Comparison of ENCODE assay signal across 8 mouse cellular contexts in genomic region chr12:117200590-117200989, GRCm38 (mm10).
DNase-seq lines count a peak whose midpoint lies in the region; ATAC-seq and TF ChIP-seq lines count a peak whose summit lies in the region.

No protein-coding gene starts in this region.

- no peak for DNase-seq in intestine, embryonic 14.5 days (ENCODE audit: low spot score)
- DNase-seq in hindbrain, embryonic 14.5 days (ENCODE audit: low spot score) = no peak
- DNase-seq in midbrain, embryonic 11.5 days (ENCODE audit: low spot score, missing footprints) = no peak
- no peak for DNase-seq in spleen, postnatal 10 days (ENCODE audit: low spot score in 2 of 2)
- no peak for DNase-seq in thymus, postnatal 36 days
- DNase-seq in left cerebral cortex, postnatal 10 days (ENCODE audit: extremely low spot score in 1 of 2, low spot score in 2 of 2) = no peak

- no peak for TF ChIP-seq CTCF in intestine, postnatal 0 days (IDR thresholded peaks at IDR 0.05; ENCODE audit: low read depth)

- 45% methylated on average over 5 of the region's 5 CpGs for WGBS in intestine, embryonic 14.5 days
- WGBS in intestine, postnatal 0 days = 41% methylated on average over 5 of the region's 5 CpGs
- WGBS in forebrain, embryonic 16.5 days = 46% methylated on average over 5 of the region's 5 CpGs
- WGBS in hindbrain, embryonic 14.5 days = 40% methylated on average over 5 of the region's 5 CpGs
- WGBS in midbrain, embryonic 11.5 days = 52% methylated on average over 5 of the region's 5 CpGs

- H3K27me3 ChIP-seq in intestine, embryonic 14.5 days (replicated peaks; ENCODE audit: control insufficient read depth, insufficient read depth, low read length) = no peaks in the 10 kb centered on the region
- H3K27me3 ChIP-seq in intestine, postnatal 0 days (replicated peaks; ENCODE audit: control insufficient read depth, insufficient read depth, low read length) = no peaks in the 10 kb centered on the region
- no peaks in the 10 kb centered on the region for H3K27me3 ChIP-seq in forebrain, embryonic 16.5 days (replicated peaks; ENCODE audit: control insufficient read depth, insufficient read depth, low read length)
- H3K27me3 ChIP-seq in hindbrain, embryonic 14.5 days (ENCODE audit: control insufficient read depth, insufficient read depth, low read length) = no peaks in the 10 kb centered on the region
- no peaks in the 10 kb centered on the region for H3K27me3 ChIP-seq in midbrain, embryonic 11.5 days (ENCODE audit: control insufficient read depth, insufficient read depth, low read length)

- H3K27ac ChIP-seq in intestine, embryonic 14.5 days (ENCODE audit: low read depth) = no peak overlapping the region
- H3K27ac ChIP-seq in intestine, postnatal 0 days (ENCODE audit: low read depth, low read length) = no peak overlapping the region
- no peak overlapping the region for H3K27ac ChIP-seq in forebrain, embryonic 16.5 days (ENCODE audit: low read length)
- H3K27ac ChIP-seq in hindbrain, embryonic 14.5 days = peak overlapping the region; percentile 33; the same call in 1 of the 2 replicates
- H3K27ac ChIP-seq in midbrain, embryonic 11.5 days (ENCODE audit: low read depth, low read length) = peak overlapping the region; percentile 36

- H3K4me1 ChIP-seq in intestine, embryonic 14.5 days (replicated peaks; ENCODE audit: control insufficient read depth, insufficient read depth, low read length) = peaks cover 6% of the 10 kb centered on the region; the same call in 1 of the 2 replicates
- H3K4me1 ChIP-seq in intestine, postnatal 0 days (replicated peaks; ENCODE audit: control insufficient read depth, insufficient read depth, low read length) = no peaks in the 10 kb centered on the region
- peaks cover 53% of the 10 kb centered on the region for H3K4me1 ChIP-seq in forebrain, embryonic 16.5 days (replicated peaks; ENCODE audit: control insufficient read depth, insufficient read depth, low read length)
- H3K4me1 ChIP-seq in hindbrain, embryonic 14.5 days (replicated peaks; ENCODE audit: control insufficient read depth, insufficient read depth, low read length) = peaks cover 77% of the 10 kb centered on the region
- H3K4me1 ChIP-seq in midbrain, embryonic 11.5 days (ENCODE audit: control insufficient read depth, insufficient read depth, low read length) = peaks cover 75% of the 10 kb centered on the region

- no peak overlapping the region for H3K9ac ChIP-seq in intestine, embryonic 14.5 days (ENCODE audit: low read length)
- no peak overlapping the region for H3K9ac ChIP-seq in intestine, postnatal 0 days (ENCODE audit: low read depth, low read length)
- no peak overlapping the region for H3K9ac ChIP-seq in forebrain, embryonic 16.5 days (replicated peaks; ENCODE audit: low read depth, low read length)
- peak overlapping the region; percentile 12; the same call in 1 of the 2 replicates for H3K9ac ChIP-seq in hindbrain, embryonic 14.5 days
- H3K9ac ChIP-seq in midbrain, embryonic 11.5 days (ENCODE audit: low read length) = no peak overlapping the region

- H3K9me3 ChIP-seq in intestine, embryonic 14.5 days (ENCODE audit: control insufficient read depth, low read length) = no peaks in the 10 kb centered on the region
- no peaks in the 10 kb centered on the region for H3K9me3 ChIP-seq in intestine, postnatal 0 days (ENCODE audit: control insufficient read depth)
- no peaks in the 10 kb centered on the region for H3K9me3 ChIP-seq in forebrain, embryonic 16.5 days (ENCODE audit: control insufficient read depth, low read length)
- no peaks in the 10 kb centered on the region for H3K9me3 ChIP-seq in hindbrain, embryonic 14.5 days (ENCODE audit: control insufficient read depth, low read length)
- H3K9me3 ChIP-seq in midbrain, embryonic 11.5 days (ENCODE audit: control insufficient read depth, low read length) = no peaks in the 10 kb centered on the region

- ATAC-seq in intestine, embryonic 14.5 days (replicated peaks; ENCODE audit: low FRiP score, low TSS enrichment, low read depth) = peak; percentile 49
- no peak for ATAC-seq in intestine, postnatal 0 days
- ATAC-seq in forebrain, embryonic 16.5 days = 0 out of 2 replicates have a peak, but pooled peaks have one; percentile 20
- ATAC-seq in hindbrain, embryonic 14.5 days (ENCODE audit: low FRiP score) = no peak
- ATAC-seq in midbrain, embryonic 11.5 days (ENCODE audit: low FRiP score) = 0 out of 2 replicates have a peak, but pooled peaks have one; percentile 4

- intact Hi-C loops in left cerebral cortex, postnatal 10 days (cut with DNase I) = no loop called here

- H3K36me3 ChIP-seq in intestine, embryonic 14.5 days (ENCODE audit: control insufficient read depth, insufficient read depth, low read length) = no peaks in the 10 kb centered on the region
- H3K36me3 ChIP-seq in intestine, postnatal 0 days (ENCODE audit: control insufficient read depth, insufficient read depth) = no peaks in the 10 kb centered on the region
- no peaks in the 10 kb centered on the region for H3K36me3 ChIP-seq in forebrain, embryonic 16.5 days (ENCODE audit: control insufficient read depth, insufficient read depth)
- no peaks in the 10 kb centered on the region for H3K36me3 ChIP-seq in hindbrain, embryonic 14.5 days (replicated peaks; ENCODE audit: control insufficient read depth, insufficient read depth)
- 0 out of 2 replicates have a peak, but pooled peaks cover 2% of the 10 kb centered on the region for H3K36me3 ChIP-seq in midbrain, embryonic 11.5 days (ENCODE audit: control insufficient read depth, insufficient read depth, low read length)

- no peak overlapping the region for H3K4me3 ChIP-seq in intestine, embryonic 14.5 days (ENCODE audit: low read depth, low read length)
- no peak overlapping the region for H3K4me3 ChIP-seq in intestine, postnatal 0 days (ENCODE audit: low read depth, low read length)
- no peak overlapping the region for H3K4me3 ChIP-seq in forebrain, embryonic 16.5 days (replicated peaks; ENCODE audit: low read length)
- H3K4me3 ChIP-seq in hindbrain, embryonic 14.5 days (replicated peaks; ENCODE audit: low read length) = no peak overlapping the region
- no peak overlapping the region for H3K4me3 ChIP-seq in midbrain, embryonic 11.5 days (ENCODE audit: low read depth, low read length)

- H3K4me2 ChIP-seq in intestine, embryonic 14.5 days (ENCODE audit: low read length) = no peak overlapping the region
- no peak overlapping the region for H3K4me2 ChIP-seq in intestine, postnatal 0 days (replicated peaks; ENCODE audit: low read depth)
- no peak overlapping the region for H3K4me2 ChIP-seq in forebrain, embryonic 16.5 days (ENCODE audit: low read length)
- H3K4me2 ChIP-seq in hindbrain, embryonic 14.5 days (replicated peaks) = no peak overlapping the region
- no peak overlapping the region for H3K4me2 ChIP-seq in midbrain, embryonic 11.5 days

Comparison
In these comparisons a context has a peak if more than half of its experiments do, and no peak if none do; other contexts are left out.
1. ATAC-seq: peak in intestine, embryonic 14.5 days (single experiment), forebrain, embryonic 16.5 days (single experiment) and midbrain, embryonic 11.5 days (single experiment); none in intestine, postnatal 0 days (single experiment) and hindbrain, embryonic 14.5 days (single experiment).
2. H3K27ac ChIP-seq: peak in hindbrain, embryonic 14.5 days (single experiment) and midbrain, embryonic 11.5 days (single experiment); none in intestine, embryonic 14.5 days (single experiment), intestine, postnatal 0 days (single experiment) and forebrain, embryonic 16.5 days (single experiment).